Mouse (Mus musculus): Measurements from ENCODE around the gene Cachd1.

- TF ChIP-seq CTCF (IDR thresholded peaks at IDR 0.05; ENCODE audit: low read depth) (no peak), EP300 (optimal IDR thresholded peaks at IDR 0.05) (no peak)
These were observed 34.7 kb downstream of the Cachd1 start for GRCm38 (mm10) chr4:100811057-100811695.

All from stomach, postnatal 0 days (tissue).